Mouse (Mus musculus) lung, postnatal 0 days (tissue): ENCODE measurements around the gene Rab5c. TPM values are rescaled to one million over a fixed set of nuclear protein-coding genes. Genes with fewer than 3 reads are reported as not detected.

Experiments
- ATAC-seq: fragments of 200-750 bp; cut with Nextera tagmentation; 2 replicates; pipeline ENCODE4 v1.8.0; 2017; ENCODE audit warnings: moderate library complexity
- DNase-seq: peaks from one replicate; pipeline ENCODE4 v3.0.0-alpha.2; 2016; ENCODE audit warnings: low spot score
- H3K27ac ChIP-seq: fragments of 300-500 bp; sonication (generic); 2 replicates; pipeline ENCODE4 v1.5.1; 2014; ENCODE audit warnings: antibody characterized with exemption, mild to moderate bottlenecking, low read length, mixed read lengths
- H3K27me3 ChIP-seq: fragments of 300-500 bp; sonication (generic); replicated peaks from 2 replicates; pipeline ENCODE4 v1.6.1; 2014; ENCODE audit warnings: low read length, mixed read lengths; ENCODE audit not compliant: insufficient read depth
- H3K36me3 ChIP-seq: fragments of 300-500 bp; sonication (generic); 2 replicates; pipeline ENCODE4 v1.6.1; 2014; ENCODE audit warnings: low read length, mixed read lengths; ENCODE audit not compliant: insufficient read depth
- H3K4me1 ChIP-seq: fragments of 300-500 bp; sonication (generic); 2 replicates; pipeline ENCODE4 v1.6.1; 2014; ENCODE audit warnings: antibody characterized with exemption, low read depth, low read length, mixed read lengths; ENCODE audit not compliant: insufficient read depth
- H3K4me2 ChIP-seq: fragments of 300-500 bp; sonication (generic); replicated peaks from 2 replicates; pipeline ENCODE4 v1.6.1; 2014; ENCODE audit warnings: low read depth, mild to moderate bottlenecking, low read length, moderate library complexity, mixed read lengths
- H3K4me3 ChIP-seq: fragments of 300-500 bp; sonication (generic); 2 replicates; pipeline ENCODE4 v1.5.1; 2014; ENCODE audit warnings: low read depth, low read length
- H3K9ac ChIP-seq: fragments of 300-500 bp; sonication (generic); replicated peaks from 2 replicates; pipeline ENCODE4 v1.6.1; 2014; ENCODE audit warnings: low read depth, mild to moderate bottlenecking
- H3K9me3 ChIP-seq: fragments of 300-500 bp; sonication (generic); 2 replicates; pipeline ENCODE4 v1.6.1; 2016; ENCODE audit warnings: low read length, mixed read lengths
- CTCF ChIP-seq: IDR thresholded peaks from 2 replicates; pipeline ENCODE4 v1.5.1; 2016; ENCODE audit warnings: antibody characterized with exemption, mild to moderate bottlenecking
- EP300 ChIP-seq: IDR thresholded peaks from 2 replicates; pipeline ENCODE4 v1.6.1; 2016; ENCODE audit warnings: antibody characterized with exemption, mild to moderate bottlenecking, control low read depth
- WGBS: fragments of 180-500 bp; shearing (Covaris S2); extraction: QIAGEN DNeasy Blood & Tissue Kit; methylation state at CpG from one replicate; pipeline ENCODE4 v1.1.7; 2014; 5-methylcytosine and 5-hydroxymethylcytosine counted together
- polyA plus RNA-seq: library from polyadenylated mRNA; unstranded; fragments of >200 nt; fragmentation: Nextera tagmentation; extraction: Ambion mirVana; gene quantifications from 2 replicates; pipeline ENCODE4 v1.2.1, GENCODE M21; 2015

The Rab5c gene
- polyA plus RNA-seq, 1 experiment from 2014 or later = 30.4 TPM

DNA sequence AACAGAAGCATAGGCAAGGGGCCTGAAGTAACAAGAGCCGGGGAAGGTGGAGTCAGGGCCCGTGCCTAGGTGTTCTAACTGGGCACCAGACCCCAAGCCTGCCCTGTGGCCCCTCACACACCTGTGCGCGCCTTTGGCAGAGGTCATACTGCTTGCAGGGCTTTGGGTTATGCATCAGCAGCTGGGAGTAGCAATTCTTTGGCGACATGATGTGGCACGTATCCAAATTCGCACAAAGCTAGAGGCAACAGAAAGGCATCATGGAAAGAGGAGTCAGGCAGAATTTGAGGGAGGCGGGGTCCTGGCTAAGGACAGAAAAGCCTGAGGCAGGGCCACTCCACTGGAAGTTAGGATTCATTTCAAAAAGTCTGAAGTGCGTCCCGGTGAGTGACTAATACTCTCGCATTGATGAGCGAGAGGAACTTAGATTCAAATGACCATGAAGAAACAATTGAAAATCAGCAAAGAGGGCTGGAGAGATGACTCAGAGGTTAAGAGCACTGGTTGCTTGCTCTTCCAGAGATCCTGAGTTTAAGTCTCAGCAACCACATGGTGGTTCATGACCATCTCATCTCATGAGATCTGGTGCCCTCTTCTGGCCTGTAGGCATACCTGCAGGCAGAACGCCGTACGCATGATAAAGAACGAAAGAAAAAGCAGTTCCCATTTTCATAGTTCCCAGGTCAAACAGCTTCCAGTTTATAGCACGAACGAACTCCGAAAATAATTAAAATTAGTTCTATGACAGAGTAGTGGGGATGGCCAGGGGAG lies 35.7 kb downstream of the Rab5c start:
- no peaks in the 10 kb centered on the region for H3K9me3 ChIP-seq
- peak overlapping the region; percentile 55 for H3K4me2 ChIP-seq
- peak overlapping the region; percentile 30; the same call in 1 of the 2 replicates for H3K4me3 ChIP-seq
- no peak overlapping the region for H3K9ac ChIP-seq
- ATAC-seq (peak; percentile 49), DNase-seq (peak; percentile 89)
- WGBS = 37% methylated on average over 19 of the region's 19 CpGs
- no peak for TF ChIP-seq EP300
- TF ChIP-seq CTCF = peak; percentile 94
- H3K27me3 ChIP-seq = no peaks in the 10 kb centered on the region
- H3K4me1 ChIP-seq = peaks cover 9% of the 10 kb centered on the region; the same call in 1 of the 2 replicates
- H3K27ac ChIP-seq = no peak overlapping the region
- peaks cover 21% of the 10 kb centered on the region; the same call in 1 of the 2 replicates for H3K36me3 ChIP-seq

DNA sequence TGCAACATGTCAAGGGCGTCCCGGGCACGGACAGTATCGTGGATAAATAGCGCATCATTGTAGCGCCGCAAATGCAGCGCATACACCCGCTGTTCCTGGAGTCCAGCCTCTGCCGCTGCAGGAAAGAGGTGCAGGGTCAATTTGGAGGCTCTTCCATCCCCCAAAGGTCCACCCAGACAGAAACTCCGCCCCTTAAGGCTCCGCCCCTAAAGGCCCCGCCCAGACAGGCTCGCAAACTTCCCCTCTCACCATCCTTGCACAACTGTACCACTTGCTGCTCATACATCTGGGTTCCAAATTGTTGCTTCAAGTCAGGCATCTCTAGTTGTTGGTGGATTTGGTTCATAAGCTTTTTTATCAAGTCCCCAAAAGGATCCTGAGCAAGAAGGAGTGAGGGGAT lies 36.7 kb downstream of the Rab5c start:
- Histone ChIP-seq H3K4me2 (peak overlapping the region; percentile 28), H3K36me3 (peaks cover 15% of the 10 kb centered on the region; the same call in 1 of the 2 replicates), H3K27me3 (no peaks in the 10 kb centered on the region), H3K9me3 (no peaks in the 10 kb centered on the region), H3K4me3 (no peak overlapping the region; the same call in 1 of the 2 replicates), H3K9ac (no peak overlapping the region), H3K27ac (no peak overlapping the region), H3K4me1 (peaks cover 9% of the 10 kb centered on the region; the same call in 1 of the 2 replicates)
- DNase-seq (peak; percentile 52), ATAC-seq (peak; percentile 63)
- WGBS = 9% methylated on average over 14 of the region's 14 CpGs
- TF ChIP-seq EP300 (no peak), CTCF (no peak)

DNA sequence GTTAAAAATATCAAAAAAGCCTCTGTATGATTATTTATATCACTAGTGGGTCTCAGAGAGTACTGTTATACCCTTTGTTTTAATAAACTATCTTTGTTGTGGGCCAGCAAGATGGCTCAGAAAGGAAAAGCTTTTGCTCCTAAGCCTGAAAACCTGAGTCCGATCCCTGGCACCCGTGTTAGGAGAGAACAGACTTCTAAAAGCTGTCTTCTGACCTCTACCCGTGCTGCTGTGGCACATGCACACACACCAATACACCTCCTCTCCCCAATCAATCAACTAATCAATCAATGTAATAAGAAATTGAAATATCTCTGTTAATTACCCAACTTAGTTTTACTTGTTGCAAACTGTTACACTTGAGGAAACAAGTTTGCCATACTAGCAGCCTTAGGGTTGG lies 37.3 kb downstream of the Rab5c start:
- Histone ChIP-seq H3K4me1 (peaks cover 9% of the 10 kb centered on the region; the same call in 1 of the 2 replicates), H3K9ac (no peak overlapping the region), H3K36me3 (0 out of 2 replicates have a peak, but pooled peaks cover 11% of the 10 kb centered on the region), H3K27me3 (no peaks in the 10 kb centered on the region), H3K4me2 (peak overlapping the region; percentile 28; the same call in 1 of the 2 replicates), H3K4me3 (no peak overlapping the region), H3K9me3 (no peaks in the 10 kb centered on the region), H3K27ac (no peak overlapping the region)
- ATAC-seq (no peak), DNase-seq (no peak)
- TF ChIP-seq CTCF (no peak), EP300 (no peak)
- WGBS = 70% methylated on average over 3 of the region's 3 CpGs

- Histone ChIP-seq H3K36me3 (no peaks in the 10 kb centered on the region), H3K4me1 (0 out of 2 replicates have a peak, but pooled peaks cover under 1% of the 10 kb centered on the region), H3K27ac (no peak overlapping the region), H3K27me3 (no peaks in the 10 kb centered on the region), H3K4me2 (no peak overlapping the region), H3K9ac (no peak overlapping the region), H3K4me3 (no peak overlapping the region), H3K9me3 (no peaks in the 10 kb centered on the region)
- WGBS = 70% methylated on average over 7 of the region's 7 CpGs
- no peak for ATAC-seq
- no peak for DNase-seq
- no peak for TF ChIP-seq CTCF
- no peak for TF ChIP-seq EP300
Measured at GRCm38 (mm10) chr11:100697921-100698320, 40.1 kb downstream of the Rab5c start.

- Histone ChIP-seq H3K4me3 (no peak overlapping the region), H3K9me3 (no peaks in the 10 kb centered on the region), H3K4me1 (peaks cover 5% of the 10 kb centered on the region; the same call in 1 of the 2 replicates), H3K9ac (no peak overlapping the region), H3K36me3 (no peaks in the 10 kb centered on the region), H3K4me2 (no peak overlapping the region), H3K27ac (no peak overlapping the region), H3K27me3 (no peaks in the 10 kb centered on the region)
- ATAC-seq = no peak
- TF ChIP-seq EP300 (no peak), CTCF (peak; percentile 94)
- peak; percentile 64 for DNase-seq
- 32% methylated on average over 5 of the region's 5 CpGs for whole genome bisulfite sequencing
Measured at GRCm38 (mm10) chr11:100694926-100695325, 43.1 kb downstream of the Rab5c start.

DNA sequence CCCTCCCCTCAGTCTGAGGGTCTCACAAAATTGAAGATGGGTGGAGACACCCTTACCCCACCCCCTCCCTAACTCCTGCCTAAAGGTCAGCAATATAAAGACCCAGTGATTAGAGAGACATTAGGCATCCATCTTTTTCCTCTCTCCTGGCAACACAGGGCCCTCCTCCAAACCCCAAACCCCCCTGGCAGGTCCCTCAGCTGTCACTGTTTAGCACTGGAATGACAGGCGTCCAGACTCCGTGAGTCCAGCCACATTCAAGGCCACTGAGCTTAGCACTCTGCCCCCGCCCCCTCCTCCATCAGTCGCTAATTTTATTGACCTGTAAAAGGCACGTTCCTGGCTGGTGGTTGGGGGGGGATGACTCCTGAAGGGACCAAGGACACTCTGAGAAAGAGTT lies 44.9 kb downstream of the Rab5c start:
- ATAC-seq = no peak
- WGBS = 26% methylated on average over 5 of the region's 5 CpGs
- H3K9ac ChIP-seq = no peak overlapping the region
- no peak overlapping the region for H3K27ac ChIP-seq
- H3K4me2 ChIP-seq = no peak overlapping the region
- H3K4me3 ChIP-seq = no peak overlapping the region
- H3K9me3 ChIP-seq = no peaks in the 10 kb centered on the region
- peaks cover 5% of the 10 kb centered on the region; the same call in 1 of the 2 replicates for H3K4me1 ChIP-seq
- no peak for DNase-seq
- no peaks in the 10 kb centered on the region for H3K36me3 ChIP-seq
- no peak for TF ChIP-seq EP300
- no peak for TF ChIP-seq CTCF
- H3K27me3 ChIP-seq = no peaks in the 10 kb centered on the region
